Mouse (Mus musculus) ES-E14 (cell line): ENCODE measurements around the gene Iqschfp.

Experiments used
- MAFK ChIP-seq: IDR thresholded peaks from 2 replicates; pipeline ENCODE4 v1.6.1; 2014; ENCODE audit warnings: mild to moderate bottlenecking, low read depth, low read length, inconsistent platforms; ENCODE audit not compliant: insufficient read depth
- ZC3H11A ChIP-seq: IDR thresholded peaks from 2 replicates; pipeline ENCODE4 v1.6.1; 2012; ENCODE audit warnings: low read depth, mild to moderate bottlenecking, inconsistent platforms, low read length, borderline replicate concordance

DNA sequence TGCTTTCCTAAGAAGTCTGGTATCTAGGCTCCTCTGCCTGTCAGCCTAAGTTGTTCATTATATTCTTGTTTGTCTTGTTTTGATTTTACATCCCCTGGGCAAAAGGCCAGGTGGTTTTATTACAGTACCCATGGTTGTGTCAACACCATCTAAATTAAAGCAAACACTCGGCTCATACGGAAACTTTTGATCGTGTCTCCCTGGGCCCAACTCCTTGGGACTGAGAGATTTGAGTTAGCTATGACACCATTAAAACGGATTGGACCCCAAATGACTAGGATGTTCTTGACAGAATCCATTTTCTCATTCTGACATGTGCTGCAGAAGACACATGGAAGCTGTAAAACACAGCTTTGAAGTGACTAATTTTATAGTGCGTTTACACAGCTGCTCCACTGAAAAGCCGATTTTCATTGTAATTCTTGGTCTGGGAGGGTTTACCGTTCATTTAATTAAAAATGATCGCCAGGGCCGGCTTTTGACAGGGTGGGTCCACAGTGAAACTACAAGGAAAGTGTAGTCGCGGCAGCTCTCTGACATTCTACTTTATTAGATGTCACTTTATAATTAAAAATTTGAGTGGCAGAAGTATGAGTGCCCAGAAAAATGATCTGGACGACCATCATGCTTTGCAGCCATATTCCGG lies 24.5 kb upstream of the Iqschfp start:
- TF ChIP-seq MAFK: no peak
- TF ChIP-seq ZC3H11A: no peak
